Mouse (Mus musculus) cortical plate, adult 2 months (tissue): Measurements from ENCODE around the gene Bpgm.

Experiments used
- CTCF ChIP-seq: fragments of 200-500 bp; IDR thresholded peaks from 2 replicates; pipeline ENCODE4 v1.5.1; 2011; ENCODE audit warnings: mild to moderate bottlenecking, control low read depth, low read length; ENCODE audit not compliant: insufficient read depth; ENCODE audit errors: extremely low read depth
- POLR2A ChIP-seq: fragments of 200-500 bp; IDR thresholded peaks from 2 replicates; pipeline ENCODE4 v1.6.1; 2011; ENCODE audit warnings: mild to moderate bottlenecking, low read length, control low read depth; ENCODE audit not compliant: insufficient read depth; ENCODE audit errors: extremely low read depth

GRCm38 (mm10) chr6:34542866-34543265 is 66.9 kb downstream of the Bpgm start:
- TF ChIP-seq CTCF = no peak
- no peak for TF ChIP-seq POLR2A
